Mouse (Mus musculus) lung, postnatal 25 days (tissue): ENCODE measurements around the gene 1700001L19Rik.

Experiments used
- DNase-seq: peaks from one replicate; pipeline ENCODE4 v3.0.0; 2022; ENCODE audit warnings: low spot score

Gene 1700001L19Rik

DNA sequence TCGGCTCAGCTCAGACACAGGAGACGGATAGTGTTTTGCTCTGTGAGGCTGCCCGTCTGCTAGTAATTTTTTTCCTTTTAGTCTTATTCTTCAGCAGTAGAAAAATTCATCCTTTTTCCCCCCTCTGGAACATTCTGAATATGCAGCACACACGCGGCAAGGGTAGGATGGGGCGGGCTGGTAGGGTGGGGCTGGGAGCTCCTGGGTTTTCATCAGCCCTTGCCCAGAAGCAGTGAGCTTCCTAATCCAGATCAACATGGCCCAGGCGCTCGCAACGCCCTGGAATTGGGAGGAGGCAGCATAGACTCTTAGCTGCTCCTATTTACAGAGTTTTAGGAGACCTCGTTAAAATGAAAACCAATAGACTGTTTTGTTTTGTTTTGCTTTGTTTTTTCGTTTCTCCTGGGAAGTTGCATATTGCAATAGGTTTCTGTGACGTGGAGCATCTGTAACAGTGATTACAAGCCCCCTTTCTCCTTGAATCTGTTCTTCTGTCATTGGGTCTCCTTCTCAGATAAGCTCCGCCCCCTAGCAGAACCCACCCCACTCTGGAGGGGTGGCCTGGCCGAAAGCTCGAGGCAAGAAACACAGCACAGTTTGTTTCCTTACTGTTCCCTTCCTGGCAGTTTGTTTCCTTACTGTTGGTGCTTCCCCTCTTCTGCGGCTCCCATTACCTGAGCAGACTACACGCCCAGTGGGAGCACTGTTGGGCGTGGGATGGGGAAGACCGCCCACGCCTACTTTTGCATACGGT lies 10.6 kb downstream of the 1700001L19Rik start:
- DNase-seq: no peak

DNA sequence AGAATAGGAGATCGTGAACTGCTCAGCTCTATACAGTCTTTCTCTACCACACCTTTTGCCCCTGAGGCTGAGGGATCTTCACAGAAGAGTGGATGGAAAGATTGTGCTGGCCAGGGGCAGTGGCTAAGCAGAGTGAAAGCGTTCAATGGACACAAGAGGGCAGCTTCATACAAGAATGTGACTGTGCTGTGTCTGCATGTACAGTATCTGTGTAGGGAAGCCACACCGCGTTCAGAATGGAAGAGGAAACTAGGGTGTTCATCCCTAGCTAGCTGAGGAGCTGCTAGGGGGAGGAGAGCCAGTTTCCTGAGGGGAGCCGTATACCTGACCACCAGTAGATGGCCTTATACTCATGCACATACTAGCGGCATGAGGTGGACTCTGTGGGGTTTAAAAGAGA lies 25.6 kb downstream of the 1700001L19Rik start:
- DNase-seq: no peak

DNA sequence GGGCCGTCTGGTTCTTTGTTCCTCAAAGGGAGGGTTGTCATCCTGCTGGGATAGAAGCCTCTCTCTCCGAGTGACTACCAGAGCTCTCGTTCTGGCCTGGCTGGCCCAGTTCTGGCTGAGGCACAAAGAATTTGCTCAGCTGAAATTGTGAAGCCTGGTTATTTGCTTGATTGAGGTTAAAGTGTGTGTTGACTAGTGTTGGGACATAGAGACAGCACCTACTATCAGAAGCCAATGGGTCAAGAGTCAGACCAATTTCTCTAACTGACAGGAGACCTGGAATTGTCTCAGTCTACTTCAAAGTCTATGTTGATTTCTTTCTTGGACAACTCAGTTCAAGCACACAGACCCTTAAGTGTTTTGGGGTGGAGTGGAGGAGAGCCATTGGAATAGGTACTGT lies 29.8 kb downstream of the 1700001L19Rik start:
- no peak for DNase-seq

DNA sequence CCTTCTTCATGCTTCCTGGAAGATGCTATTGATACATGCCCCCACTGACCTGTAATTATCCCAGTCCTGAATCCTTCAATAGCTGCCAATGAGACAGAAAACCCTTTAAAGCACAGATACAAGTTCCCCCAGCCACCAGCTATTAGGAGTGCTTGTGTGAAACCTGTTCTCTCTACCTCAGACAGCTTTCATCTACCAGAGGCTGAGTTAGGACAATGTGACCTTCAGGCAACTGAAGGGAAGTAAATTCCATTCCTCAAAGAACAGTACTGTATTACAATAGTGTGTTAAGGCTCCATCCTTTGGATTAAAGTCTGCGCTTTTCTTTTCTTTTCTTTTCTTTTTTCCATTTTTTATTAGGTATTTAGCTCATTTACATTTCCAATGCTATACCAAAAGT lies 45.6 kb downstream of the 1700001L19Rik start:
- DNase-seq: no peak
